Mouse (Mus musculus) myocyte (in vitro differentiated cells): ENCODE measurements around the gene Megf6. TPM values are rescaled to one million over a fixed set of nuclear protein-coding genes. Genes with fewer than 3 reads are reported as not detected.

ENCODE experiments used
- H3K27me3 ChIP-seq: one replicate; pipeline ENCODE4 v1.6.1; 2011; ENCODE audit not compliant: control insufficient read depth, insufficient read depth, insufficient read length
- H3K36me3 ChIP-seq: one replicate; pipeline ENCODE4 v1.6.1; 2011; ENCODE audit not compliant: control insufficient read depth, insufficient read depth
- H3K4me2 ChIP-seq: one replicate; pipeline ENCODE4 v1.6.1; 2011; ENCODE audit warnings: low read depth, control low read depth
- H3K4me3 ChIP-seq: one replicate; pipeline ENCODE4 v1.5.1; 2011; ENCODE audit warnings: mild to moderate bottlenecking, control low read depth, moderate library complexity
- H3K79me2 ChIP-seq: one replicate; pipeline ENCODE4 v1.6.1; 2011; ENCODE audit not compliant: control insufficient read depth, insufficient read depth
- H3ac ChIP-seq: one replicate; pipeline ENCODE4 v1.6.1; 2011; ENCODE audit not compliant: control insufficient read depth, insufficient read length
- CEBPB ChIP-seq: IDR thresholded peaks from 2 replicates; pipeline ENCODE4 v1.6.1; 2011; ENCODE audit warnings: mild to moderate bottlenecking, moderate library complexity; ENCODE audit not compliant: poor library complexity, insufficient read depth, severe bottlenecking
- E2F4 ChIP-seq: IDR thresholded peaks from one replicate; pipeline ENCODE4 v1.6.1; 2011; ENCODE audit warnings: mild to moderate bottlenecking, control low read depth, moderate library complexity; ENCODE audit not compliant: insufficient read depth
- MAX ChIP-seq: IDR thresholded peaks from one replicate; pipeline ENCODE4 v1.6.1; 2011; ENCODE audit warnings: low read depth, mild to moderate bottlenecking, control low read depth
- MYOD1 ChIP-seq, 3 experiments: IDR thresholded peaks; one replicate each; pipeline ENCODE4 v1.6.1; 2011; ENCODE audit warnings: control low read depth in 2 of 3, low read depth in 2 of 3, mild to moderate bottlenecking in 2 of 3, moderate library complexity in 1 of 3; ENCODE audit not compliant: insufficient read length in 2 of 3, control insufficient read depth in 1 of 3
- MYOG ChIP-seq, 3 experiments: IDR thresholded peaks; one replicate each; pipeline ENCODE4 v1.6.1; 2011; ENCODE audit warnings: control low read depth in 2 of 3, low read depth in 2 of 3, mild to moderate bottlenecking in 2 of 3; ENCODE audit not compliant: insufficient read length in 2 of 3, control insufficient read depth in 1 of 3, insufficient read depth in 1 of 3
- POLR2A ChIP-seq: IDR thresholded peaks from one replicate; pipeline ENCODE4 v1.6.1; 2011; ENCODE audit warnings: low read depth, mild to moderate bottlenecking, control low read depth, moderate library complexity; ENCODE audit not compliant: insufficient read length
- POLR2AphosphoS2 ChIP-seq: IDR thresholded peaks from one replicate; pipeline ENCODE4 v1.6.1; 2011; ENCODE audit warnings: low read depth, control low read depth; ENCODE audit not compliant: insufficient read length
- REST ChIP-seq: IDR thresholded peaks from one replicate; pipeline ENCODE4 v1.6.1; 2011; ENCODE audit warnings: mild to moderate bottlenecking, control low read depth, moderate library complexity; ENCODE audit not compliant: insufficient read depth, insufficient read length
- SRF ChIP-seq: IDR thresholded peaks from one replicate; pipeline ENCODE4 v1.6.1; 2011; ENCODE audit warnings: low read depth; ENCODE audit not compliant: control insufficient read depth, insufficient read length
- TCF12 ChIP-seq: IDR thresholded peaks from one replicate; pipeline ENCODE4 v1.6.1; 2011; ENCODE audit warnings: mild to moderate bottlenecking, control low read depth; ENCODE audit not compliant: poor library complexity, insufficient read depth, severe bottlenecking
- TCF3 ChIP-seq: IDR thresholded peaks from one replicate; pipeline ENCODE4 v1.6.1; 2011; ENCODE audit warnings: low read depth, control low read depth; ENCODE audit not compliant: insufficient read length
- USF1 ChIP-seq: IDR thresholded peaks from one replicate; pipeline ENCODE4 v1.6.1; 2011; ENCODE audit warnings: low read depth, mild to moderate bottlenecking, control low read depth, moderate library complexity
- polyA plus RNA-seq: library from polyadenylated mRNA; unstranded; fragments of >200 nt; fragmentation: generic; extraction: Trizol; gene quantifications from one replicate; pipeline ENCODE4 v1.2.1, GENCODE M21; 2012; ENCODE audit warnings: missing spikeins

The Megf6 gene
- polyA plus RNA-seq, 1 experiment = not detected

GRCm38 (mm10) chr4:154156050-154156449, 14.5 kb upstream of the Megf6 start:
- H3K4me3 ChIP-seq = no peak overlapping the region
- no peaks in the 10 kb centered on the region for H3K79me2 ChIP-seq
- no peak overlapping the region for H3ac ChIP-seq
- TF ChIP-seq POLR2A = no peak
- no peak for TF ChIP-seq MYOG (IDR thresholded peaks at IDR 0.05; ENCODE audit: control insufficient read depth in 1 of 3, insufficient read depth in 1 of 3, insufficient read length in 2 of 3, low read depth in 2 of 3)
- TF ChIP-seq MAX = no peak
- TF ChIP-seq REST = no peak
- no peak for TF ChIP-seq E2F4
- no peak for TF ChIP-seq USF1
- no peak for TF ChIP-seq MYOD1 (IDR thresholded peaks at IDR 0.05; ENCODE audit: control insufficient read depth in 1 of 3, insufficient read length in 2 of 3, low read depth in 2 of 3)
- no peak for TF ChIP-seq SRF
- no peak for TF ChIP-seq TCF12
- TF ChIP-seq POLR2AphosphoS2 = no peak
- no peak for TF ChIP-seq CEBPB
- no peak for TF ChIP-seq TCF3
- no peaks in the 10 kb centered on the region for H3K36me3 ChIP-seq
- H3K4me2 ChIP-seq = no peak overlapping the region
- H3K27me3 ChIP-seq = no peaks in the 10 kb centered on the region

- Histone ChIP-seq H3K4me2 (no peak overlapping the region), H3K36me3 (no peaks in the 10 kb centered on the region), H3K4me3 (no peak overlapping the region), H3ac (no peak overlapping the region), H3K27me3 (no peaks in the 10 kb centered on the region), H3K79me2 (no peaks in the 10 kb centered on the region)
- no peak for TF ChIP-seq TCF3
- TF ChIP-seq REST = no peak
- no peak for TF ChIP-seq SRF
- peak; percentile 32 for TF ChIP-seq POLR2AphosphoS2
- TF ChIP-seq MAX = no peak
Observed at GRCm38 (mm10) chr4:154157970-154158662, 12.4 kb upstream of the Megf6 start.

DNA sequence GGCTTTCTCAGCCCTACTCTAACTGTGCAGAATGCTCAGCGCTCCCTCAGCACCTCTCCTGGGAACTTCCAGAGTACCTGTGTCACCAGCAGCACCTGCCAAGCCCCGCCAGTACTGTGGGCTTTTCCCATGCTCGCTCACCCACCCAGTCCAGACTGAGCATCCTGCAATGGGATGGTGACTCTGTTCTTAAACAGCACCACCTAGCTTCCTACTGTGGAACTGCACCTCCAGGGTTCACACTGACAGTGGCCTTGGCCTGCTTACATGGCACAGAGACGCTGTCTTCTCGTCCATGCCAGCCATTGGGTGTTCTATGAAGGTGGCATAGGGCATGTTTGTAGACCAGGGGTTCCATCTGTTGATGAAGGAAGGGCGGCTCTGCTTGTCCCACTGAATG, 11.5 kb upstream of the Megf6 start:
- H3K4me3 ChIP-seq = peak overlapping the region; percentile 76
- no peaks in the 10 kb centered on the region for H3K79me2 ChIP-seq
- H3K4me2 ChIP-seq = peak overlapping the region; percentile 88
- no peaks in the 10 kb centered on the region for H3K36me3 ChIP-seq
- no peak overlapping the region for H3ac ChIP-seq
- no peak for TF ChIP-seq SRF
- TF ChIP-seq POLR2AphosphoS2 = peak; percentile 60
- no peaks in the 10 kb centered on the region for H3K27me3 ChIP-seq

GRCm38 (mm10) chr4:154159961-154160537, 10.5 kb upstream of the Megf6 start:
- Histone ChIP-seq H3K79me2 (no peaks in the 10 kb centered on the region), H3ac (peak overlapping the region; percentile 81)
- no peak for TF ChIP-seq POLR2A
- TF ChIP-seq SRF = no peak
- no peak for TF ChIP-seq POLR2AphosphoS2
- TF ChIP-seq MYOD1 (IDR thresholded peaks at IDR 0.05; ENCODE audit: control insufficient read depth in 1 of 3, insufficient read length in 2 of 3, low read depth in 2 of 3) = no peak
- no peak for TF ChIP-seq TCF12
- no peak for TF ChIP-seq CEBPB

GRCm38 (mm10) chr4:154160538-154161390, 9.8 kb upstream of the Megf6 start, which contains the start of gene Tprgl:
Gene Tprgl, minus strand, starts transcription at chr4:154160666.
- H3K79me2 ChIP-seq = no peaks in the 10 kb centered on the region
- no peaks in the 10 kb centered on the region for H3K27me3 ChIP-seq
- H3K36me3 ChIP-seq = no peaks in the 10 kb centered on the region
- H3K4me2 ChIP-seq = peak within 1 kb of the TSS; percentile 88
- peak within 1 kb of the TSS; percentile 76 for H3K4me3 ChIP-seq
- TF ChIP-seq POLR2AphosphoS2 (peak; percentile 97), TCF12 (no peak), E2F4 (no peak), REST (no peak), MYOD1 (IDR thresholded peaks at IDR 0.05; ENCODE audit: control insufficient read depth in 1 of 3, insufficient read length in 2 of 3, low read depth in 2 of 3) (peak in 1 of 3 experiments; percentile 44), SRF (no peak), MAX (no peak), TCF3 (peak; percentile 31), MYOG (IDR thresholded peaks at IDR 0.05; ENCODE audit: control insufficient read depth in 1 of 3, insufficient read depth in 1 of 3, insufficient read length in 2 of 3, low read depth in 2 of 3) (peak in 1 of 3 experiments; percentile 17), POLR2A (peak; percentile 99), CEBPB (no peak)
- H3ac ChIP-seq = peak within 1 kb of the TSS; percentile 81

More at GRCm38 (mm10) chr4:154159961-154160537, 10.5 kb upstream of the Megf6 start:
- Histone ChIP-seq H3K27me3 (no peaks in the 10 kb centered on the region), H3K4me3 (peak overlapping the region; percentile 76), H3K36me3 (no peaks in the 10 kb centered on the region), H3K4me2 (peak overlapping the region; percentile 88)
